Mouse (Mus musculus): ENCODE results near the gene Acad11.

DNA sequence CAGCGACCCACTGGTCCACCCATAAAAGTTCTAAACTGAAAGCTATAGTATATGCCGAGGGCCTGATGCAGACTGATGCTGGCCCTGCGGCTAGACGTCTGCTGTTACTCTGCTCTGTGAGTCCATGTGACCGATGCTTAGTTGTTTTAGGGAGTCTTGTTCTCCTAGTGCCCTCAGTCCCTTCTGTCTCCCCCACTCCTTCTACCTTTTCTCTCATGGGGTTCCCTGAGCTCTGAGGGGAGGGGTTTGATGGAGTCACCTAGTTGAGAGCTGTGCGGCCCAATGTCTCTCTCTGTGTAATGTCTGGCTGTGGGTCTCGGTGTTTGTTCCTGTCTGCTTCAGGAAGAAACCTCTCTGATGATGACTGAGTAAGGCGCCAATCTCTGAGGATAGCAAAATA is 36.0 kb upstream of the Acad11 start:
- no peak for TF ChIP-seq CTCF (IDR thresholded peaks at IDR 0.05; ENCODE audit: borderline replicate concordance, insufficient read depth, low read depth, low read length)
- TF ChIP-seq POLR2A (IDR thresholded peaks at IDR 0.05; ENCODE audit: borderline replicate concordance, insufficient read depth, low read length), result no peak

Measured in cerebellum, adult 2 months (tissue).